Mouse (Mus musculus) liver, adult (tissue): Measurements from ENCODE around the gene Scgb2b19.
"Not testable (repeated sequence)": the region's sequence is repeated elsewhere in the genome, so short reads cannot be mapped to it uniquely, and the experiment has no call there.

ENCODE experiments used
- GATA4 ChIP-seq: IDR thresholded peaks from 2 replicates; pipeline ENCODE4 v1.6.1; 2014; ENCODE audit warnings: mild to moderate bottlenecking, low read length; ENCODE audit not compliant: insufficient replicate concordance

The Scgb2b19 gene

GRCm38 (mm10) chr7:33280238-33280637 lies at the start of gene Scgb2b19:
Scgb2b19 (minus strand) TSS chr7:33280338.
- TF ChIP-seq GATA4, result not testable (repeated sequence)

GRCm38 (mm10) chr7:33286991-33287390 lies 6.9 kb upstream of the Scgb2b19 start, which contains the start of gene Scgb1b19:
Scgb1b19 (plus strand) TSS chr7:33287291.
- TF ChIP-seq GATA4, result not testable (repeated sequence)
